Comparison of ENCODE assay signal across 9 mouse cellular contexts in the genomic region with DNA sequence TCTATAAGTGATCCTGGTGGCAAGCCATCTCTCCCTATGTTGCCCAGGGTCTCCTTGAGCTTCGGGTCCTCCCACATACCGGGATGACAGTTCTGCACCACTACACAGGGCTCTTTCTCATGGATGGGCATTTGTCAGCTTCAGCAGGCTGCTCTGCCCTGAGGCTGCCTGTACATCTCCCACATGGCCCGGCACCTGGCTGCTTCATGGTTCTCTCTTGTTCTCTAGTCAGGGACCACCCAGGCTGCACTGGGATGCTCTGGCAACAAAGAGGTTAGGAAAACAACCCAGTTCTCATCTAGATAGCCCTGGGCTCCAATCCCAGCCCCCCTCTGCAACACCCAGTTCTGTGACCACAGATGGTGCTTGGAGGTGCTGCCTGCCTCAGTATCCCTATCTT.
A peak's percentile ranks its signal among the peaks of the same experiment; 100 is the strongest.
DNase-seq lines count a peak whose midpoint lies in the region; ATAC-seq lines count a peak whose summit lies in the region.
"Had no signal": no experiment of that assay in that cellular context is flagged by ENCODE, and none has a peak within 500 bp of the region (broad histone marks: within the 10 kb centered on the region; RNA-seq: fewer than 3 reads in every experiment).

No protein-coding gene starts in this region.

- no peak overlapping the region for H3K9ac ChIP-seq in forebrain, embryonic 15.5 days (replicated peaks)

- no peak overlapping the region for H3K4me2 ChIP-seq in forebrain, embryonic 15.5 days (replicated peaks)

- no peaks in the 10 kb centered on the region for H3K27me3 ChIP-seq in forebrain, embryonic 15.5 days

- no peak for ATAC-seq in forebrain, embryonic 15.5 days (replicated peaks)
- ATAC-seq in megakaryocyte progenitor cell, adult 5-6 weeks (replicated peaks; ENCODE audit: poor library complexity): no peak

- no peaks in the 10 kb centered on the region for H3K9me3 ChIP-seq in forebrain, embryonic 15.5 days

- H3K4me1 ChIP-seq in forebrain, embryonic 15.5 days: peaks cover 34% of the 10 kb centered on the region

- DNase-seq in left cerebral cortex, postnatal 4 days: peak; percentile 79
- DNase-seq in left cerebral cortex, adult 11 months (ENCODE audit: low spot score): no peak
- peak; percentile 86 for DNase-seq in mesoderm, embryonic 11.5 days (ENCODE audit: low read depth, low spot score)
- DNase-seq in retina, postnatal 1 day: peak; percentile 93
- DNase-seq in heart, postnatal 4 days: no peak
- no peak for DNase-seq in left cerebral cortex, postnatal 36 days (ENCODE audit: low spot score in 2 of 2)
- DNase-seq: adrenal gland, adult 8-10 months had no signal

- 41% methylated on average over 3 of the region's 3 CpGs for WGBS in forebrain, embryonic 15.5 days

- H3K4me3 ChIP-seq in forebrain, embryonic 15.5 days: no peak overlapping the region

- intact Hi-C loops in left cerebral cortex, postnatal 4 days (cut with DNase I): no loop called here
- intact Hi-C loops in left cerebral cortex, postnatal 36 days (cut with DNase I): loop anchor here (5.0 kb wide), 1 partner anchor 67 kb away; a partner anchor contains a TSS

- H3K27ac ChIP-seq in forebrain, embryonic 15.5 days (replicated peaks): peak overlapping the region; percentile 83

- H3K36me3 ChIP-seq in forebrain, embryonic 15.5 days: peaks cover 23% of the 10 kb centered on the region

Comparison
In these comparisons a context has a peak if more than half of its experiments do, and no peak if none do; other contexts are left out.
1. DNase-seq: peak in left cerebral cortex, postnatal 4 days (single experiment), mesoderm, embryonic 11.5 days (single experiment) and retina, postnatal 1 day (single experiment); none in left cerebral cortex, adult 11 months (single experiment), heart, postnatal 4 days (single experiment) and left cerebral cortex, postnatal 36 days (0 of 2).